Mouse (Mus musculus) liver, postnatal 0 days (tissue): ENCODE measurements around the gene Rpl9. TPM values are rescaled to one million over a fixed set of nuclear protein-coding genes. Genes with fewer than 3 reads are reported as not detected.
A peak's percentile ranks its signal among the peaks of the same experiment; 100 is the strongest.

Experiments
- ATAC-seq: fragments of 200-750 bp; cut with Nextera tagmentation; 2 replicates; pipeline ENCODE4 v1.8.0; 2017; ENCODE audit warnings: mild to moderate bottlenecking, moderate library complexity
- DNase-seq: peaks from one replicate; pipeline ENCODE4 v3.0.0-alpha.2; 2016
- H3K27ac ChIP-seq: fragments of 300-500 bp; sonication (generic); 2 replicates; pipeline ENCODE4 v1.5.1; 2014; ENCODE audit warnings: antibody characterized with exemption, moderate library complexity, mild to moderate bottlenecking, low read depth
- H3K27me3 ChIP-seq: fragments of 300-500 bp; sonication (generic); 2 replicates; pipeline ENCODE4 v1.6.1; 2014; ENCODE audit warnings: low read length, control low read depth, mixed read lengths; ENCODE audit not compliant: insufficient read depth
- H3K36me3 ChIP-seq: fragments of 300-500 bp; sonication (generic); replicated peaks from 2 replicates; pipeline ENCODE4 v1.6.1; 2014; ENCODE audit warnings: mild to moderate bottlenecking, control low read depth, low read length, moderate library complexity, mixed read lengths; ENCODE audit not compliant: insufficient read depth
- H3K4me1 ChIP-seq: fragments of 300-500 bp; sonication (generic); 2 replicates; pipeline ENCODE4 v1.6.1; 2014; ENCODE audit warnings: antibody characterized with exemption, mild to moderate bottlenecking, control low read depth; ENCODE audit not compliant: insufficient read depth
- H3K4me2 ChIP-seq: fragments of 300-500 bp; sonication (generic); 2 replicates; pipeline ENCODE4 v1.6.1; 2014; ENCODE audit warnings: low read depth, mild to moderate bottlenecking, low read length, moderate library complexity, mixed read lengths
- H3K4me3 ChIP-seq: fragments of 300-500 bp; sonication (generic); 2 replicates; pipeline ENCODE4 v1.5.1; 2014; ENCODE audit warnings: low read depth, low read length
- H3K9ac ChIP-seq: fragments of 300-500 bp; sonication (generic); replicated peaks from 2 replicates; pipeline ENCODE4 v1.6.1; 2014; ENCODE audit warnings: mild to moderate bottlenecking, moderate library complexity
- H3K9me3 ChIP-seq: fragments of 300-500 bp; sonication (generic); 2 replicates; pipeline ENCODE4 v1.6.1; 2016; ENCODE audit warnings: mild to moderate bottlenecking, control low read depth, low read length, mixed read lengths
- CTCF ChIP-seq: sonication (generic); IDR thresholded peaks from 2 replicates; pipeline ENCODE4 v1.5.1; 2016; ENCODE audit warnings: antibody characterized with exemption, low read depth
- EP300 ChIP-seq: IDR thresholded peaks from 2 replicates; pipeline ENCODE4 v1.6.1; 2016; ENCODE audit warnings: antibody characterized with exemption, low read depth, mild to moderate bottlenecking
- WGBS: fragments of 180-500 bp; shearing (Covaris S2); extraction: QIAGEN DNeasy Blood & Tissue Kit; methylation state at CpG from one replicate; pipeline ENCODE4 v1.1.7; 2014; ENCODE audit not compliant: insufficient replicate concordance; 5-methylcytosine and 5-hydroxymethylcytosine counted together
- polyA plus RNA-seq: library from polyadenylated mRNA; unstranded; fragments of >200 nt; fragmentation: Nextera tagmentation; extraction: Ambion mirVana; gene quantifications from 2 replicates; pipeline ENCODE4 v1.2.1, GENCODE M21; 2015

Rpl9 gene
- polyA plus RNA-seq, 1 experiment from 2014 or later = 609 TPM

- H3K4me2 ChIP-seq = 0 out of 2 replicates have a peak overlapping the region, but pooled peaks have one; percentile 24
- H3K9ac ChIP-seq = 0 out of 2 replicates have a peak overlapping the region, but pooled peaks have one; percentile 19
- WGBS = 35% methylated on average over 26 of the region's 26 CpGs
- ATAC-seq (peak; percentile 86), DNase-seq (peak; percentile 42)
- H3K4me1 ChIP-seq = no peaks in the 10 kb centered on the region
- H3K27ac ChIP-seq = peak overlapping the region; percentile 37; the same call in 1 of the 2 replicates
- H3K4me3 ChIP-seq = no peak overlapping the region
- H3K27me3 ChIP-seq = no peaks in the 10 kb centered on the region
- TF ChIP-seq CTCF (peak; percentile 42), EP300 (no peak)
- H3K36me3 ChIP-seq = peaks cover 12% of the 10 kb centered on the region; the same call in 1 of the 2 replicates
- H3K9me3 ChIP-seq = no peaks in the 10 kb centered on the region
Measured at GRCm38 (mm10) chr5:65415653-65416458, 24.6 kb upstream of the Rpl9 start.

GRCm38 (mm10) chr5:65407989-65408388 lies 16.7 kb upstream of the Rpl9 start:
- peaks cover 48% of the 10 kb centered on the region for H3K36me3 ChIP-seq
- DNase-seq = no peak

GRCm38 (mm10) chr5:65401251-65401994 lies 10.2 kb upstream of the Rpl9 start:
- H3K4me1 ChIP-seq = no peaks in the 10 kb centered on the region
- TF ChIP-seq EP300 (no peak), CTCF (peak; percentile 98)
- H3K36me3 ChIP-seq = peaks cover 67% of the 10 kb centered on the region
- no peaks in the 10 kb centered on the region for H3K9me3 ChIP-seq
- ATAC-seq (peak; percentile 79), DNase-seq (peak; percentile 80)
- H3K4me2 ChIP-seq = no peak overlapping the region
- H3K27ac ChIP-seq = no peak overlapping the region
- H3K4me3 ChIP-seq = no peak overlapping the region
- no peak overlapping the region for H3K9ac ChIP-seq
- 28% methylated on average over 2 of the region's 2 CpGs for WGBS
- H3K27me3 ChIP-seq = no peaks in the 10 kb centered on the region

More at GRCm38 (mm10) chr5:65407989-65408388, 16.7 kb upstream of the Rpl9 start:
- Histone ChIP-seq H3K27ac (no peak overlapping the region), H3K9me3 (no peaks in the 10 kb centered on the region), H3K4me2 (no peak overlapping the region), H3K9ac (no peak overlapping the region), H3K27me3 (no peaks in the 10 kb centered on the region), H3K4me3 (no peak overlapping the region), H3K4me1 (no peaks in the 10 kb centered on the region)
- ATAC-seq = no peak
- WGBS = 90% methylated on average over 12 of the region's 12 CpGs
- TF ChIP-seq CTCF (no peak), EP300 (no peak)

- H3K27me3 ChIP-seq = no peaks in the 10 kb centered on the region
- TF ChIP-seq EP300 (no peak), CTCF (no peak)
- H3K4me2 ChIP-seq = no peak overlapping the region
- DNase-seq = no peak
- WGBS = 92% methylated on average over 7 of the region's 7 CpGs
- no peak overlapping the region for H3K4me3 ChIP-seq
- no peak overlapping the region for H3K9ac ChIP-seq
- peaks cover 13% of the 10 kb centered on the region for H3K4me1 ChIP-seq
- no peaks in the 10 kb centered on the region for H3K9me3 ChIP-seq
- H3K36me3 ChIP-seq = peaks cover 41% of the 10 kb centered on the region
- no peak for ATAC-seq
- H3K27ac ChIP-seq = no peak overlapping the region
Measured at GRCm38 (mm10) chr5:65394425-65394824, 3.2 kb upstream of the Rpl9 start.

- ATAC-seq (peak; percentile 54), DNase-seq (no peak)
- Histone ChIP-seq H3K36me3 (peaks cover 50% of the 10 kb centered on the region), H3K9me3 (no peaks in the 10 kb centered on the region), H3K4me1 (peaks cover 14% of the 10 kb centered on the region), H3K4me3 (peak overlapping the region; percentile 97), H3K27me3 (no peaks in the 10 kb centered on the region), H3K4me2 (peak overlapping the region; percentile 87), H3K9ac (peak overlapping the region; percentile 64), H3K27ac (peak overlapping the region; percentile 50)
- no peak for TF ChIP-seq CTCF
- TF ChIP-seq EP300 = no peak
- WGBS = 5% methylated on average over 12 of the region's 12 CpGs
Measured at GRCm38 (mm10) chr5:65391753-65392152, 509 bp upstream of the Rpl9 start.
